Comparison of ENCODE assay signal across 12 mouse cellular contexts in the genomic region with DNA sequence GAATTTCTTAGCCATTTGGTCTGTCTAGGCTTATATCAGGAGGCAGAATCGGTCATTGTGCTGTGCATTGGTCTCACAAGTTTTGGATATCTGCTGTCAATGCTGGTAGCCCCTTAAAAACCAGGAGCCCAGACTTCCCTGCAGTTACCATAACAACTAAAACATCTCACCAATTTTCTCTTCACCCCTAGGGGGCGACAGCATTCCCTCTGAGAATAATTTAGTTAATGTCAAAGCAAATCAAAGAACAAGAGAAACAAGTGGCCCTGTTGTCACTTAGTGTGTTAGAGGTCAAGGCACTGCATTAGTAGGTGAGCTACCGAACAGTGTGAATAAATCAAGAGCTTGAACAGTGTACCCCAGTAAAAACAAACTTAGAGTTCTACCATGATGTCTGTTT. TPM values are rescaled to one million over a fixed set of nuclear protein-coding genes. Genes with fewer than 3 reads are reported as not detected.
DNase-seq lines count a peak whose midpoint lies in the region; TF ChIP-seq lines count a peak whose summit lies in the region.
"Had no signal": no experiment of that assay in that cellular context is flagged by ENCODE, and none has a peak within 500 bp of the region (broad histone marks: within the 10 kb centered on the region; RNA-seq: fewer than 3 reads in every experiment).

No protein-coding gene starts in this region.

- intact Hi-C loops in gastrocnemius, adult 2 months (cut with DNase I): no loop called here
- intact Hi-C loops in left cerebral cortex, postnatal 14 days (cut with DNase I): loop anchor here (10.0 kb wide), 1 partner anchor 361 kb away; no protein-coding TSS in a partner anchor
- intact Hi-C loops in heart, postnatal 36 days (cut with DNase I): no loop called here

- no peak for DNase-seq in gastrocnemius, adult 2 months
- DNase-seq in gastrocnemius, postnatal 25 days: no peak
- DNase-seq in left cerebral cortex, postnatal 14 days (ENCODE audit: low spot score in 2 of 2): peak; percentile 40 to 67
- no peak for DNase-seq in left cerebral cortex, adult 18-20 months (ENCODE audit: low spot score in 2 of 2)
- DNase-seq in adrenal gland, postnatal 25 days: peak; percentile 17
- DNase-seq in thymus, postnatal 0 days (ENCODE audit: low spot score): no peak
- no peak for DNase-seq in heart, postnatal 36 days
- DNase-seq: cerebellum, adult 11 months; gastrocnemius, postnatal 36 days had no signal

- no peaks in the 10 kb centered on the region for H3K9me3 ChIP-seq in E14TG2a.4 (ENCODE audit: low read length)
- H3K9me3 ChIP-seq: limb, embryonic 15.5 days had no signal

- TF ChIP-seq CTCF in gastrocnemius, adult 2 months (IDR thresholded peaks at IDR 0.05): peak; percentile 43
- TF ChIP-seq CTCF in E14TG2a.4 (conservative IDR thresholded peaks at IDR 0.05; ENCODE audit: low read length): peak; percentile 67

- H3K27ac ChIP-seq in gastrocnemius, adult 2 months: no peak overlapping the region
- H3K27ac ChIP-seq: limb, embryonic 15.5 days had no signal

- H3K27me3 ChIP-seq in E14TG2a.4 (ENCODE audit: insufficient read depth, low read length): no peaks in the 10 kb centered on the region

- no peak overlapping the region for H3K4me3 ChIP-seq in gastrocnemius, adult 2 months
- no peak overlapping the region for H3K4me3 ChIP-seq in E14TG2a.4 (replicated peaks; ENCODE audit: low read length)
- H3K4me3 ChIP-seq: limb, embryonic 15.5 days had no signal

- no peaks in the 10 kb centered on the region for H3K36me3 ChIP-seq in E14TG2a.4 (ENCODE audit: insufficient read depth, low read length)
- H3K36me3 ChIP-seq: limb, embryonic 15.5 days had no signal

- no peaks in the 10 kb centered on the region for H3K4me1 ChIP-seq in E14TG2a.4 (replicated peaks; ENCODE audit: low read depth, low read length)

RNA-seq across cellular contexts. Expression of a gene that starts 40.4 kb away (rescaled TPM):
- total RNA-seq in gastrocnemius, adult 2 months (2021): not detected
- total RNA-seq in gastrocnemius, postnatal 25 days (2021): not detected
- under 1 TPM in 1 of 2 experiments, not detected in 1; 0.34 TPM for total RNA-seq in left cerebral cortex, postnatal 14 days (2021)
- under 1 TPM in 1 of 2 experiments, not detected in 1; 0.21 TPM for total RNA-seq in left cerebral cortex, adult 18-20 months (2021)
- 0.21 and 4.0 TPM in 2 replicates for total RNA-seq in adrenal gland, postnatal 25 days (2021)
- polyA plus RNA-seq in thymus, postnatal 0 days (2015; fragmentation: Nextera tagmentation; extraction: Ambion mirVana): 0.08 and 0.10 TPM in 2 replicates
- total RNA-seq in heart, postnatal 36 days (2021): not detected
- total RNA-seq: gastrocnemius, postnatal 36 days had no signal
- polyA plus RNA-seq: limb, embryonic 15.5 days; small intestine, adult 2 months had no signal

Comparison
In these comparisons a context has a peak if more than half of its experiments do, and no peak if none do; other contexts are left out.
1. DNase-seq: peak in left cerebral cortex, postnatal 14 days (2 of 2) and adrenal gland, postnatal 25 days (single experiment); none in gastrocnemius, adult 2 months (single experiment), gastrocnemius, postnatal 25 days (single experiment), left cerebral cortex, adult 18-20 months (0 of 2), thymus, postnatal 0 days (single experiment) and heart, postnatal 36 days (0 of 2).